Mouse (Mus musculus) kidney, postnatal 4 days (tissue): Measurements from ENCODE around the gene Clcf1.

Experiments
- DNase-seq, 2 experiments: peaks; one replicate each; pipeline ENCODE4 v3.0.0; 2021; ENCODE audit warnings: mixed read lengths in 2 of 2

Gene Clcf1

GRCm38 (mm10) chr19:4214071-4214770 is at the start of gene Clcf1, which contains the start of gene AC109138.7:
Clcf1 (plus strand) TSS chr19:4214238.
AC109138.7 (plus strand) TSS chr19:4214357.
- DNase-seq: peak; percentile 73 to 84

- DNase-seq: no peak
Measured at GRCm38 (mm10) chr19:4164721-4165120, 49.3 kb upstream of the Clcf1 start.

- no peak for DNase-seq
Measured at GRCm38 (mm10) chr19:4166678-4167476, 47.2 kb upstream of the Clcf1 start.

- DNase-seq: peak; percentile 100
Measured at GRCm38 (mm10) chr19:4169378-4169784, 44.7 kb upstream of the Clcf1 start.

- no peak for DNase-seq
Measured at GRCm38 (mm10) chr19:4169810-4170209, 44.2 kb upstream of the Clcf1 start.

GRCm38 (mm10) chr19:4170723-4171392 is 43.2 kb upstream of the Clcf1 start:
- DNase-seq: no peak

GRCm38 (mm10) chr19:4171393-4172290 is 42.4 kb upstream of the Clcf1 start:
- DNase-seq: no peak

GRCm38 (mm10) chr19:4172925-4173324 is 41.1 kb upstream of the Clcf1 start:
- no peak for DNase-seq

GRCm38 (mm10) chr19:4175368-4175947 is 38.6 kb upstream of the Clcf1 start, which contains the start of gene Carns1:
Carns1 (minus strand) TSS chr19:4175479.
- peak; percentile 69 to 78 for DNase-seq

- DNase-seq: no peak
Measured at GRCm38 (mm10) chr19:4180411-4180810, 33.6 kb upstream of the Clcf1 start.

- DNase-seq: peak; percentile 63 to 73
Measured at GRCm38 (mm10) chr19:4181892-4182291, 32.1 kb upstream of the Clcf1 start.

- no peak for DNase-seq
Measured at GRCm38 (mm10) chr19:4183689-4184088, 30.3 kb upstream of the Clcf1 start.

GRCm38 (mm10) chr19:4184976-4185975 is 28.8 kb upstream of the Clcf1 start:
- DNase-seq: peak; percentile 61 to 70

- no peak for DNase-seq
Measured at GRCm38 (mm10) chr19:4187303-4187702, 26.7 kb upstream of the Clcf1 start.

GRCm38 (mm10) chr19:4189051-4189620 is 24.9 kb upstream of the Clcf1 start:
- DNase-seq: no peak

- DNase-seq: peak in 1 of 2 experiments; percentile 60
Measured at GRCm38 (mm10) chr19:4190831-4191334, 23.2 kb upstream of the Clcf1 start, which contains the start of gene Tbc1d10c. Tbc1d10c (minus strand) TSS chr19:4191284.

GRCm38 (mm10) chr19:4191528-4192250 is 22.3 kb upstream of the Clcf1 start, which contains the start of gene Ppp1ca:
Ppp1ca (plus strand) TSS chr19:4192065.
- peak; percentile 99 for DNase-seq

- no peak for DNase-seq
Measured at GRCm38 (mm10) chr19:4192251-4192985, 21.6 kb upstream of the Clcf1 start.
